Mouse (Mus musculus) lung, postnatal 14 days (tissue): ENCODE measurements at regions not wholly inside any gene's neighbourhood (a gene's known extent, or its start where the extent isn't known, plus 50 kb on each side); places are given as distances from the start of the nearest gene placed in this dataset.

Source experiments
- DNase-seq: peaks from one replicate; pipeline ENCODE4 v3.0.0; 2021

DNA sequence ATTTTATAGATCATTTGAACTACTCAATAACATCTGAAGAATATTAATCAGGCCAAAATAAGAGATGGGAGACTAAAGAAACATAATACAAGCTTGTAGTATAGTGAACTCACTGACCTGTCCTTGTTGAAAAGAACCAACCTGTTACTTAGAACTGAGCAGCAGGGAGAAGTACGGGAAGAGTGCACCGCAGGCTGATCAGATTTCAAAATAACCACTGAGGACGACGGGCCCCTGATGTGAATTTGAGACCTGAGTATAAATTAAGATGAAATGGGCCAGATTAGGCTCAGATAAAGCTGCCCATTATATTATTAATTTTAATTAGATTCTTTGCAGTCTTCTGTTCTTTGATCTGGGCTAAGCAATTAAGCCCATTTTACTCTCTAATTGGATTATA lies 391.2 kb upstream of the Tyrp1 start:
- DNase-seq: no peak

- no peak for DNase-seq
These were observed 370.3 kb upstream of the Tyrp1 start for GRCm38 (mm10) chr4:80463615-80464014.

- DNase-seq: no peak
These were observed 358.0 kb upstream of the Tyrp1 start for GRCm38 (mm10) chr4:80475736-80476478.

DNA sequence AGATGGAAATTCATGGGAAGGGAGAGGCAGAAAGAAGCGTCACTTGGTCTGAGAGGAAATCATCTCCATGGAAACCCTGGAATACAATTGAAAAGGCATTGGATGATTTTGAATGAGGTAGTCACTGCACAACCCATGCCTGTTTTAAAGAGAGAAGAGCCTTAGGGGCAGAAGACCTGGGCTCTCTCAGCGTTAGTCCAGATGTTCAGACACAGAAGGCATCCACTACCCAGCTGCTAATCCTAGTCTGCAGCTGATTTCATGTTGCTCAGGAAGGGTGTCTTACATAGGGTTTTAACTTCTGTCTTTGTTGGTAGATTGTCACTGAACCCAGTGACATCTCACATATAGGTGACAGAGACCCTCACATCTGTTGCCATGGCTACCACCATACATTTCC lies 318.8 kb upstream of the Tyrp1 start:
- DNase-seq: no peak

- DNase-seq: peak; percentile 2
These were observed 316.2 kb upstream of the Tyrp1 start for GRCm38 (mm10) chr4:80517476-80518285.

GRCm38 (mm10) chr4:80518589-80518988 lies 315.3 kb upstream of the Tyrp1 start:
- no peak for DNase-seq

DNA sequence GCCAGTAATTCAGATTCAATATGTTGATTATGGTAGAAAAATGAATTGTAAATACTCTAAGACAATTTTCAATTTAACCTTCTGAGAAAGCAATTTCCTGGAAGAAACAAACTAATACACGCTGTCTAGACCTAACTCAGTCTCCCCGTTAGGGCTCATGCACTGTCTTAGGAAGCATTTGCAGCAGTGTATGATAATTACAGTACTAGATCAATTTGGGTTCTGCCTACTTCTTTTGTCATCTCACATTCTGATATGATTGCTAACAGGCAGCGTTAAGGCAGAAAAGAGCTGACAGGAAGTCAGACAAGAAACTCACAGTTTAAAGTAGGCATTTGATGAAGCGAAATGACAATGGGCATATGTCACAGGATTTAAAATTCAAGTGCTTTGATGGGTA lies 294.1 kb upstream of the Tyrp1 start:
- DNase-seq: no peak

DNA sequence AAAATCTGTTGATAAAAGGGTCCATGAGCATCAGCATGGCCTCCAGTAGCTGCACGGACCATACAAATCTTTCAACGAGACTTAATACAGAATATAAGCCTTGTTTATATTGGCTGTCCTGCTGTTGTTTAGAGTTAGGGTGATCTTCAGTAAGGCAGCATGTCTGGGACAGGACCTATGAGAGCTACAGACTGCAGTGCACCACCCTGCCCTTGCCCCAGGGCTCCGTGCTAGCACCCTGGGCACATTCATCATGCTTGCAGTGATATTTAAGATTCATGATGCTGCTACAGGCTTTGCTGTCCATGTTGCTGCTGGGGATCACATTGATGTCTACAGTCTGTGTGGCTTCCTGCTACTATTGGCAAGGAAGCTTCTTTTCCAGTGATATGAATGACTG lies 288.8 kb upstream of the Tyrp1 start:
- no peak for DNase-seq

DNA sequence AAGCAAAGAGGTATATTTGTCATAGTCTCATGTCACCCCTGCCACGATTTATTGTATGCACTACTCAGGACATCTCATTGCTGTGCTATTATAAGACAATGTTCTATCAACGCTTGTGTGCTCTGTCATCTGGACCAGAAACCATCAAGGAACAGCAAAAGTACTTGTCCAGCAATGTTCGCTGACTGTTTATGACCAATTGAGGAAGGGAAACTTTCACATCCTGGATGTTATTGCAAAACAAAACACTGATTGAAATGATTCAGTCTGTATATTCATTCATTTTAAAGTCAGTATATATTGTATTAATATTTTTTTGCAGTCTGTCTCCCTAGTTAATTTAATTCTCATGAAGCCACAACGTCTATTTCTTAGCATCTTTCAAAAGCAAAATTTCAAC lies 244.5 kb upstream of the Tyrp1 start:
- no peak for DNase-seq

- DNase-seq: no peak
These were observed 205.7 kb upstream of the Tyrp1 start for GRCm38 (mm10) chr4:80628271-80628670.

DNA sequence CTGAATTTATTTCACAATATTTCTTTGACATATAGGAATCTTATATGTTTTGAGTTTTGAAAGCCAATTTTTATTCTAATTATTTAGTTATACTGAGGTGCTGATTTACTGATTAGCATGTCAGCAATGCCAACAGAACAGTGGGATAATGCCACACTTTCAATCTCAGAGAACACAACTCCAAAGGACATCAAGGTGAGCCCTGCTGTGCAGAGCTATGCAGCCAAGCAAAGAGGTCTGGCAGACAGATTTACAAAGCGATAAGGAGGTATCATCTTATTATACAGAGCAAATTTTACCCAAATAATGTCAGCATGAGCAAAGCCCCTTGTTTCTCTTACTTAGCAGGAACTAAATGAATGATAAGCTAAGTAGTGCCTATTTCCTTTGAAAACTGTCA lies 204.7 kb upstream of the Tyrp1 start:
- DNase-seq: no peak

DNA sequence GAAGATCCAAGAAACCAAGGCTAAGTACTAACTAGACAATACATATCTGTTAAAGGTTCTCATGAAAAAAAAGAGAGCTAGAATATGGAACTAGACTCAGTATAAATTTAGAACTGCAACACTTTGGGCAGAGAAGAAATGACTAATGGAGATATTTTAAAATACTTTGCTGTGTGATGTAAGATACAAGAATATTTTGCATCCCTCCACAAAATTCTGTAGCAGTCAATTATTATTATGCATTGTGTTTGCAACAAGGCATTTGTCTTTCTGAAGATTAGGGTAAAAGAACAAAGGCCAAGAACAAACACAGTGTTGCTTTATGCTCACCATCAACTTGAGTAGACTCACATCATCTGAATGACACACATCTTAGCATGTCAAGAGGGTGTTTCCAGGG lies 203.7 kb upstream of the Tyrp1 start:
- DNase-seq: no peak

DNA sequence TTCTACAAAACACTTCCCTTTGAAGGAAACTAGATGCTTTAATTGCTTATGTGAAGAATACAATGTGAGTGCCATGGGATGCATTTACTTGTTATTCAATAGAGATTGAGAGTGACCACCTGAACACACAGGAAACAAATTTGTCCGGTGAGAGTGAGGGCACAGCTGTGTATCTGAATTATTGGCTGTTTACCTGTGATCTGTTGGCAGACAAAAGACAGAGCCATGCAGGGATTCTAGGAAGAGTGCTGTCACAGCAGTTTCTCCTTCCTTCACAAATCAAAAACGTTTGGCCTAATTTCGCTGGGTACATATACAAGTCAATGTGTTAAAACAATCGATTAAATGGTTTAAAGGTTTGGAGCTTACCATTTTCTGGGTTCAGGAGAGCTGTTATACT lies 202.9 kb upstream of the Tyrp1 start:
- DNase-seq: no peak

DNA sequence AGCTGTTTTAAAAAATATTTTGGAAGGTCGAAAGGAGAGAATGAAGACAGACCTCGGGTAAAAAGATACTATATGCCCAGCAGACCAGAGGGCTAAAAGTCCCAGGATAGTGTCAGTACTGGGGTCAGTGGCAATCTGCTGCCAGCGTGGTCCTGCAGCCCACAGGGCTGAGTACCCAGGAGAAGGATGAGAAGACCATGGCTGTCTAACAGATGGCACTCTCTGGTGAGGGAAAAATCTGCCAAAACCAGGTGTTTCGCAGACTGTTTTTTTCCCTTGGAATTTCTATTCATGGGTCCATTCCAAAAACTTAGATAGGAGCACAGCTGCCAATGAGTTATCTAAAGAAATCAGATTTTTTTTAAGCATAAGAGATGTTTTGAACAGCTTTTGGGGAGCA lies 202.5 kb upstream of the Tyrp1 start:
- no peak for DNase-seq

DNA sequence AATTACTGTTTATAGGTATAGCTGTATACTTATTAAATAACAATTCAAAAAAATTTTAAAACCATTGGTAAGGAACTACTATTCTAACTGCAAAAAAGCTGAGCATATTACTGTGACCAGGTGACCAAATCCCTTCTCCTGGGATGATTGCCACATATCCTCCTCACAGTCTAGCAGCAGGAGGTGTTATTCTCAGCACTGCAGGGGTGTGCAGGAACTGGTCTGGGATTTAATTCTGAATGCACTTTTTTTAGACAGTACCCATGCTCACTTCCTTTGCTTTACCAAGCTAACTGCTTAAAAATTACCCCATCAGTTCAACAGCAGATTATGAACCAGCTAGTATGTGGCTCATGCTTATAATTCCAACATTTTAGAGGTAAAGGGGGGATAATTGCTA lies 195.5 kb upstream of the Tyrp1 start:
- no peak for DNase-seq
